Comparison of ENCODE assay signal across 23 mouse cellular contexts in genomic region chr12:79046171-79046570, GRCm38 (mm10). TPM values are rescaled to one million over a fixed set of nuclear protein-coding genes. Genes with fewer than 3 reads are reported as not detected.
DNase-seq lines count a peak whose midpoint lies in the region; ATAC-seq and TF ChIP-seq lines count a peak whose summit lies in the region.
"Had no signal": no experiment of that assay in that cellular context is flagged by ENCODE, and none has a peak within 500 bp of the region (broad histone marks: within the 10 kb centered on the region; RNA-seq: fewer than 3 reads in every experiment).

No protein-coding gene starts in this region.

- no peaks in the 10 kb centered on the region for H3K36me3 ChIP-seq in limb, embryonic 14.5 days (ENCODE audit: control insufficient read depth, insufficient read depth, low read length)
- peaks cover 17% of the 10 kb centered on the region for H3K36me3 ChIP-seq in limb, embryonic 10.5 days
- H3K36me3 ChIP-seq: embryonic facial prominence, embryonic 12.5 days; embryonic facial prominence, embryonic 15.5 days had no signal

- no peak overlapping the region for H3K4me2 ChIP-seq in limb, embryonic 14.5 days (replicated peaks; ENCODE audit: low read depth, low read length, severe bottlenecking)
- H3K4me2 ChIP-seq: embryonic facial prominence, embryonic 12.5 days; embryonic facial prominence, embryonic 15.5 days; heart, embryonic 13.5 days; hindbrain, embryonic 14.5 days had no signal

- no peaks in the 10 kb centered on the region for H3K27me3 ChIP-seq in limb, embryonic 14.5 days (ENCODE audit: control insufficient read depth, insufficient read depth, low read length)
- H3K27me3 ChIP-seq in limb, embryonic 10.5 days (ENCODE audit: low read depth, poor library complexity, severe bottlenecking), result no peaks in the 10 kb centered on the region
- H3K27me3 ChIP-seq: embryonic facial prominence, embryonic 12.5 days; embryonic facial prominence, embryonic 15.5 days; Patski had no signal

- H3K4me3 ChIP-seq in limb, embryonic 14.5 days (replicated peaks; ENCODE audit: low read length), result no peak overlapping the region
- H3K4me3 ChIP-seq in limb, embryonic 10.5 days, result no peak overlapping the region
- H3K4me3 ChIP-seq: embryonic facial prominence, embryonic 12.5 days; embryonic facial prominence, embryonic 15.5 days; heart, adult 2 months; heart, embryonic 10.5 days; heart, embryonic 13.5 days had no signal

- no peak overlapping the region for H3K27ac ChIP-seq in limb, embryonic 14.5 days (replicated peaks; ENCODE audit: low read depth, low read length)
- H3K27ac ChIP-seq in limb, embryonic 10.5 days, result no peak overlapping the region
- H3K27ac ChIP-seq: embryonic facial prominence, embryonic 12.5 days; embryonic facial prominence, embryonic 15.5 days; heart, adult 2 months; heart, embryonic 10.5 days; heart, embryonic 13.5 days; hindbrain, embryonic 14.5 days had no signal

- TF ChIP-seq POLR2A in limb, embryonic 14.5 days (IDR thresholded peaks at IDR 0.05; ENCODE audit: borderline replicate concordance, extremely low read depth, insufficient read depth, insufficient read length), result no peak
- TF ChIP-seq POLR2A in brain, embryonic 14.5 days (IDR thresholded peaks at IDR 0.05; ENCODE audit: borderline replicate concordance, extremely low read depth, insufficient read depth, insufficient read length, poor library complexity, severe bottlenecking), result no peak

- WGBS in limb, embryonic 14.5 days, result 62% methylated on average over 6 of the region's 6 CpGs
- WGBS in limb, embryonic 10.5 days, result 92% methylated on average over 6 of the region's 6 CpGs

- peak; percentile 79 for DNase-seq in limb, embryonic 14.5 days (ENCODE audit: low spot score)
- DNase-seq in limb, embryonic 10.5 days (ENCODE audit: low spot score), result no peak
- DNase-seq in NIH3T3 (ENCODE audit: low read depth), result peak; percentile 14
- peak; percentile 36 for DNase-seq in brain, embryonic 14.5 days (ENCODE audit: low read depth)
- DNase-seq in right cerebral cortex, postnatal 10 days (ENCODE audit: low spot score in 2 of 2), result no peak
- no peak for DNase-seq in thymus, postnatal 10 days (ENCODE audit: low spot score in 2 of 2)
- DNase-seq: adrenal gland, postnatal 10 days; cerebellum, adult 2 months; cerebellum, adult 9-11 months; cerebellum, postnatal 25 days; gastrocnemius, postnatal 10 days; gastrocnemius, postnatal 36 days; heart, adult 2 months; heart, postnatal 14 days; heart, postnatal 4 days had no signal

- no peak overlapping the region for H3K9ac ChIP-seq in limb, embryonic 14.5 days (ENCODE audit: low read depth, low read length, severe bottlenecking)
- H3K9ac ChIP-seq: embryonic facial prominence, embryonic 12.5 days; embryonic facial prominence, embryonic 15.5 days; heart, embryonic 13.5 days; hindbrain, embryonic 14.5 days had no signal

- peaks cover 5% of the 10 kb centered on the region; the same call in 1 of the 2 replicates for H3K4me1 ChIP-seq in limb, embryonic 14.5 days (ENCODE audit: control insufficient read depth, insufficient read depth, low read length)
- 0 out of 2 replicates have a peak, but pooled peaks cover 3% of the 10 kb centered on the region for H3K4me1 ChIP-seq in limb, embryonic 10.5 days
- H3K4me1 ChIP-seq: embryonic facial prominence, embryonic 12.5 days; embryonic facial prominence, embryonic 15.5 days; heart, embryonic 10.5 days had no signal

- no peak for TF ChIP-seq CTCF in brain, embryonic 14.5 days (IDR thresholded peaks at IDR 0.05; ENCODE audit: borderline replicate concordance, extremely low read depth, insufficient read depth, insufficient read length)

- ATAC-seq in limb, embryonic 14.5 days (ENCODE audit: low FRiP score, low read depth), result no peak
- ATAC-seq: CD4-positive, CD25-positive, alpha-beta regulatory T cell, adult 4 months; forebrain, embryonic 16.5 days; Patski had no signal

- H3K9me3 ChIP-seq in limb, embryonic 14.5 days (ENCODE audit: control insufficient read depth, low read length), result no peaks in the 10 kb centered on the region
- no peaks in the 10 kb centered on the region for H3K9me3 ChIP-seq in limb, embryonic 10.5 days (replicated peaks)
- H3K9me3 ChIP-seq: embryonic facial prominence, embryonic 12.5 days; embryonic facial prominence, embryonic 15.5 days; heart, embryonic 10.5 days; heart, embryonic 13.5 days had no signal

RNA-seq across cellular contexts. Expression of gene Plekhh1, which starts 17.2 kb away (rescaled TPM):
- 4.9 and 5.1 TPM in 2 replicates for polyA plus RNA-seq in limb, embryonic 14.5 days (2012; rRNA removed)
- 2.3 and 2.5 TPM in 2 replicates for polyA plus RNA-seq in limb, embryonic 14.5 days (2014; fragmentation: Nextera tagmentation; extraction: Ambion mirVana)
- 3.3 and 4.3 TPM in 2 replicates for polyA plus RNA-seq in limb, embryonic 10.5 days (2016; fragmentation: Nextera tagmentation; extraction: Ambion mirVana)
- polyA plus RNA-seq in brain, embryonic 14.5 days (2012; rRNA removed), result 6.1 and 6.8 TPM in 2 replicates

RNA-seq across cellular contexts. Expression of gene Tmem229b, which starts 38.7 kb away (rescaled TPM):
- 7.3 and 10.9 TPM in 2 replicates for polyA plus RNA-seq in limb, embryonic 14.5 days (2012; rRNA removed)
- 7.2 and 7.4 TPM in 2 replicates for polyA plus RNA-seq in limb, embryonic 14.5 days (2014; fragmentation: Nextera tagmentation; extraction: Ambion mirVana)
- 1.3 and 2.3 TPM in 2 replicates for polyA plus RNA-seq in limb, embryonic 10.5 days (2016; fragmentation: Nextera tagmentation; extraction: Ambion mirVana)
- 72.6 and 93.2 TPM in 2 replicates for polyA plus RNA-seq in brain, embryonic 14.5 days (2012; rRNA removed)

RNA-seq across cellular contexts. Expression of gene Pigh, which starts 43.3 kb away (rescaled TPM):
- 18.9 and 23.1 TPM in 2 replicates for polyA plus RNA-seq in limb, embryonic 14.5 days (2012; rRNA removed)
- 29.4 and 31.2 TPM in 2 replicates for polyA plus RNA-seq in limb, embryonic 14.5 days (2014; fragmentation: Nextera tagmentation; extraction: Ambion mirVana)
- polyA plus RNA-seq in limb, embryonic 10.5 days (2016; fragmentation: Nextera tagmentation; extraction: Ambion mirVana), result 28.4 and 34.4 TPM in 2 replicates
- polyA plus RNA-seq in brain, embryonic 14.5 days (2012; rRNA removed), result 12.8 and 15.7 TPM in 2 replicates

Comparison
In these comparisons a context has a peak if more than half of its experiments do, and no peak if none do; other contexts are left out.
1. DNase-seq: peak in limb, embryonic 14.5 days (single experiment), NIH3T3 (single experiment) and brain, embryonic 14.5 days (single experiment); none in limb, embryonic 10.5 days (single experiment), right cerebral cortex, postnatal 10 days (0 of 2) and thymus, postnatal 10 days (0 of 2).